Mouse (Mus musculus) small intestine, adult 2 months (tissue): ENCODE results near the gene Fam53b.

Experiments
- CTCF ChIP-seq: fragments of 200-500 bp; IDR thresholded peaks from 2 replicates; pipeline ENCODE4 v1.5.1; 2012; ENCODE audit warnings: low read depth, mild to moderate bottlenecking, control low read depth, inconsistent platforms, low read length, moderate library complexity, mixed read lengths; ENCODE audit not compliant: insufficient replicate concordance, insufficient read length; ENCODE audit errors: extremely low read depth
- POLR2A ChIP-seq: fragments of 200-500 bp; IDR thresholded peaks from 2 replicates; pipeline ENCODE4 v1.6.1; 2012; ENCODE audit warnings: low read depth, mild to moderate bottlenecking, control low read depth, inconsistent platforms, low read length, moderate library complexity

DNA sequence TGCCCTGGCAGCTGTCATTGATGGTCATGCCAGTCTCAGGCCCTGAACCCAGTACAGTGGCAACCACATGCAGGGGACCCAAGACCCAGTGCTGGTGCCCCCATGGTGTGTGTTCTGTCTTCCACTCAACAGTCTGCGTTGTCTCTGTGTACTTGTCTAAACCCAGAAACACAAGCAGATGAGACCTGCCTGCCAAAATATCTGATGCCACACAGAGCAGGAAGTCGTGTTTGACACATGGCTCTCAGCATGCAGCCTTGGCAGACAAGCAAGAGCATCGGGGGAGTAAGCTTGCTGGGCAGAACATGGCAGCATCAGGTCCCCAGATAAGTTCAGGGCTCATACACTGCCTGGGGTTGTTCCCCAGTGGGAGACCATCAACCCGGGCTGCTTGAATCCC is 134.6 kb downstream of the Fam53b start:
- TF ChIP-seq CTCF (no peak), POLR2A (no peak)
